Mouse (Mus musculus): ENCODE measurements around the gene Psmb7. TPM values are rescaled to one million over a fixed set of nuclear protein-coding genes. Genes with fewer than 3 reads are reported as not detected.

The Psmb7 gene
- total RNA-seq, 4 experiments from 2014 or later, result 190 to 208 (median 197) TPM

DNA sequence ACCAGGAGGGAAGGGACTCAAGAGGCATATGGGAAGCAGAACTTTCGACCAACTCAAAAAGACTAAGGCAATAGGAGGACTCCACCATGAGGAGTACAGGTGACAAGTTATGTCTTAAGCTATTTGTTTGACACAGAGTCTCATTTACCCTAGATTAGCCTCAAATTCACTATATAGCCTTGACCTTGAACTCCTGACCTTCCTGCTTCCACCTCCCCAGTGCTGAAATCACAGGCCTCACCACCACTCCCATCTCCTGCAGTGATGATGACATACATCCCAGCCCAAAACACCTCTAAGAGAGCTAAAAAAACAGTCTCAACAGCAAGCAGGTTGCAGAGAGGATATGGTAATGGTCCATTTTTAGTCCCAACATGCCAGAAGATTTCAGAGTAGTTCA lies 2.1 kb downstream of the Psmb7 start:
- DNase-seq (ENCODE audit: low spot score in 2 of 2), result no peak

DNA sequence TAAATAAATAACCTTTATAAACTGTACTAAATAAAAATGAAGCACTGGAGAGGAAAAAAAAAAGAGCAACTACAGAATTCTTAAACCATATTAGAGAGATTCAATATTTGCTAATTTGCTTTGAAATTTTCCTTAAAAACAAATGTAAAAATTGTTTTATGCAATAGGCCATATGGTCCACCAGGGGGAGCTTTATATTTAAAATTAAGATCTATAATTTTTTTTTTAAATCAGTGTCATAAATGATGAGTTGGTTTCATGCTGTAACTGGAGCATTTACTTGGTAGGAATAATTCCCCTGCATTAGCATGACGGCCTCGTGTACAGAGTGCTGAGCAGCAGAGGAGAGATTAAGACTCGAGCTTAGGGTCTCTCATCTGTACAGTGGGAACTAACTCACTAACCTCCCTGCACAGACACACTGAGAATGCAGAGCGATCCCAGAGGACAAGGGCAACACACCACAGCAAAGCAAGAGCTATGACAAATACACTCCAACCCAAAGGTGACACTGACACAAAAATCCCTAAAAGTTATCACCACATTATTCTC lies 6.1 kb downstream of the Psmb7 start:
- DNase-seq (ENCODE audit: low spot score in 2 of 2), result no peak

DNA sequence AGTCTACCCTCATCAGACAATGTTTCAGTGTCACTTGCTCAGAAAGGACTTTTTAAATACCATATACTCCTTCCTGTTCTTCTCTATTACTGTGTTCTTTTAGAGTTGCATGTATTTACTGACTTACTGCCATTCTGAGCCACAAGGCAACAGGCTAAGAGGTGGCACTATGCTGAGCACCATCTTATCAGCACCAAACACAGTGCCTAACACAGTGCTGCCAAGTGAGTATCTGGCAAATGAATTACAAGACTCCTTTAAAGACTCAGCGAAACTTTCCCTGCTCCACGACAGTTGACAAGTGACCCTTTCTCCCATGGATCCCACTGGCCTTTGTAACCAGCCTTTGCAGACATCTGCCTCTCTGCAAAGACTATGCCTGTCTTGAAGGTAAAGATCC lies 13.3 kb downstream of the Psmb7 start:
- DNase-seq (ENCODE audit: low spot score in 2 of 2), result no peak

GRCm38 (mm10) chr2:38629451-38629850 lies 14.4 kb downstream of the Psmb7 start:
- no peak for DNase-seq (ENCODE audit: low spot score in 2 of 2)

- no peak for DNase-seq (ENCODE audit: low spot score in 2 of 2)
These were observed 15.1 kb downstream of the Psmb7 start for GRCm38 (mm10) chr2:38628801-38629200.

DNA sequence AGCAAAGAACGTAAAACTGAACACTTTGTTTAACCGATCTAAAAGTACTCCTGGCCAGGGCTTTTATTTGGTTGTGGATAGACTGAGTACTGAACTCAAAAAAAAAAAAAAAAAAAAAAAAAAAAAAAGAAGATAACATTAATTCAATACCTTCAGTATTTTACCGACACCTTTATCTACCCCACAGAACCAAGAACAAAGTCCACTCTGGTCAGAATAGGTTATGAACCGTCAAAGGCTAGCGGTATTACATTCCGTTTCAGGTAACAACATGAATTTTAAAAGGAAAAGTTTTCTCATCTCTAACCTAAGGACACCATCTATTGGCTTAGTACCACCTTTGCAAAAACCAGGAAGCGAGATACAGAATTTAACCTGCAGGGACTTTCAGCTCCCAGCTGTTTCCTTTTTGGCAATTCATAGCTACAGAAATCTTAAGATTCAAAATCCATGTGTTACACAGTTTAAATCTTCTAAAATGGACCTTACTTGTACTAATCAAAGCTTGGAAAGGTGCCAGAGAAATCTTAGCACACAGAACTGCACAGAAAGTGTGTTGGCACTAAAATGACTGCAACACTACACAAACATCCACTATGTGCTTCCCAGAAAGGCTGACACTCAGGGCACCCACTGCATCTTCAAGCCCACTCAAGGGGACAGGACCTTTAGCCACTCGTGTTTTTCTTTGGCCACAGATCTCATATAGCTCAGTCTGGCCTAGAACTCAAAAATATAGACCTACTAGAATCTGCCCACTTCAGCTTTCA lies 19.9 kb downstream of the Psmb7 start:
- no peak for DNase-seq (ENCODE audit: low spot score in 2 of 2)

GRCm38 (mm10) chr2:38623411-38623810 lies 20.5 kb downstream of the Psmb7 start:
- no peak for DNase-seq (ENCODE audit: low spot score in 2 of 2)

DNA sequence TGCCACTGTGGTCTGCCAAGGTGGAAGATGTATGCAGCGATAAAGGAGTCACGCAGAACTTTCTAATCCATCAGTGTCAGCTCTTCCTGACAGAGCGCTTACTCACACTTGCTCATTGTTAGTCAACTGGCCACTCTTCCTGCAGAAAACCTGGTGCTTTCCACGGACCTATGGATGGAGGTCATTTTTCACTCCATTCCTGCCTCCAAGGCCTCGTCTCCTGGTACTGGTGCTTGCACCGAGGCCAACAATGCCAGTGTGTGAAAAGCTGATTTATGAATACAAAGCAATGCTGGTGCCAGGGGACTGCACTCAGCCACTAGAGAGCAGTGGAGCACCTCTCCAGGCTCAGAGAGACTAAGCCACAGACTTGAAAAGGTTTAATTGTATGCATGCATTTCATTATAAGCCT lies 22.3 kb downstream of the Psmb7 start:
- DNase-seq (ENCODE audit: low spot score in 2 of 2), result peak; percentile 50 to 66

DNA sequence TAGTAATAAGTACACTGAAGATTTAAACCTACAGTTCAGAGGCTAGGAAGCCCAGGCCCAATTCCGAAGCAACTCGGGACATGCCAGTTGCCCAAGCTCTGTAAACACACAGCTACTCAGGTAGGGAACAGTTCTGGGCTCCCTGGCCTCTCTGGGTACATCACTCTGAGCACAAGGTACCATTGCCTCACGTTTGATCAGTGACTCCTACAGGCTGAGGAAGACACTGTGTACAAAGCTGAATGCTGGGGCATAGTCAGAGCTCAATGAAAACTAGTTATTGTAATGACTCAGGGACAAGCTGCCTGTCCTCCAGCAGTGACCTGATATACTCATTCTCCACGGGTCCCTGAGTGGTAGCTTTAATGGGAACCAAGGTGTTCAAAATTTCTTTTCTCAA lies 22.8 kb downstream of the Psmb7 start:
- DNase-seq (ENCODE audit: low spot score in 2 of 2), result no peak

DNA sequence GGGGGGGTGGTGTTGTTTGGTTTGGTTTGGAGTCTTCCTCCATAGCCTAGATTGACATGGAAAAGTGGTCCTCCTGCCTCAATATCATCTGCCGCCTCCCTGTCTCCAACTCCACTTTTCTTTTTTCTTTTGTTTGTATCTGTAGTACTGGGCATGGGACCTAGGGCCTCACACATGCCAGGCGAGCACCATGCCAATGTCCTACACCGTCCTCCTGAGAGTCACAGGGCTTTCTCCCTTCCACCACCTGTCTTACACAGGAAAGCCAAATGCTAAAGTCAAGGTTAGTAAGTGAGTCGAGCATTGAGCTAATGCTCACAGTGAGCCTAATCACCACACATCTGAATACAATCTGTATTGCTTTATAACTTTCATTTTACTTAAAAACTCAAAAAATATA lies 24.1 kb downstream of the Psmb7 start:
- DNase-seq (ENCODE audit: low spot score in 2 of 2), result no peak

DNA sequence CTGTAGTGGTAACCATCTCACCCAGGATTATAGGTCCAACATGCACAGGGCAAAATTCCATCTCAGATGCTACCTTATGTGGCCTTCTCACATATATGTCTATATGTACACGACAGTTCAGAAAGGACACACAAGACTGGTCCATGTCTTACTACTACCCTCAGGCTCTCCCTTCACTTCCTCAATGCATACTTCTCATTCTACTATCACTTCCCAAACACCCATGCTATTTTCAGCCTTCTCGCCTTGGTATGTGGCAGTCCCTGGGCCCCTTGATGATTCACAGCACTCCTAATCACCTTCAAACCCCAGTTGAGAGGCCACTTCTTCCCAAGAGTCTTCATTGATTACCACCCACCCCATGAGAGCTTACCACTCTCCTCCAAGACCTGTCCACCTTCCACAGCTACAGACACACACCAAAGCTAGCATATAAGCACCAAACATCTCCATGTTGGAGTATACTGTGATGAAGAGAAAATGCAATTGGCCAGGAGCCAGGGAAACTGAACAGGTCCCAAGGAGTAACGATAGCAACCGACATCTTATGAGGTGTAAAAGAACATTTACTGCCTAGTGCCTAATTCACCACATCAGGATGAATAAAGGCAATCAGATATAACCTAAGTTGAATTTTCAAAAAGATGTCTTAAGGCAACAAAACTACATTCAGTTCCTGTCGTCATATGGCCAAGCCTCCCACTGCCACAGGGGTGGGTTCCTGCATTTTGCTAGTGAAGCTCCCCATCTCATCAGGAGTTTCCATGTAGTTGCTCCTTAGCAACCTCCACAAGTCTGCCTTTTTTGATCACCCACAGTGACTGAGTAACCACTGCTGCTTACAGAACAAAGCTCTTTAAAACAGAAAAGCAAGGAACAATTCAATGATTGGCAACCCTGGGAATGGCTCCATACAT lies 26.7 kb downstream of the Psmb7 start:
- no peak for DNase-seq (ENCODE audit: low spot score in 2 of 2)

DNA sequence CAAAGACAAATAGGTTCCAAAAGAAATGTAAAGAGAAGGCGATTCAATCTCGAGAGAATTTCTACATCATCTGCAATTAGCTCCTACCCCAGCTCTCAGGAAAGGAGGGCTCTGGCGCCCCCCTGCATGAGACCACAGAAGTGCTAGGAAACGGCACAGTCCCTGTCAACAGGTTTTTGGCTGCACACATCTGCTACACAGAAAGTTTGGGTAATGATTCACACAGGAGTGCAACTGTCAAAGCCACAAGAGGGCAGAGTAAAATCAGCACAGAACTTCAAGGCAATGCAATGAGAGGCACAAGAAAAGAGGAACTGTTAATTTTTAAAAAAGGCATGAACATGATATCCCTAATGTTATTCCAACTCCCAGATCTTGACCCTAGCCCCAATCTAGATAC lies 27.8 kb downstream of the Psmb7 start:
- DNase-seq (ENCODE audit: low spot score in 2 of 2), result no peak

DNA sequence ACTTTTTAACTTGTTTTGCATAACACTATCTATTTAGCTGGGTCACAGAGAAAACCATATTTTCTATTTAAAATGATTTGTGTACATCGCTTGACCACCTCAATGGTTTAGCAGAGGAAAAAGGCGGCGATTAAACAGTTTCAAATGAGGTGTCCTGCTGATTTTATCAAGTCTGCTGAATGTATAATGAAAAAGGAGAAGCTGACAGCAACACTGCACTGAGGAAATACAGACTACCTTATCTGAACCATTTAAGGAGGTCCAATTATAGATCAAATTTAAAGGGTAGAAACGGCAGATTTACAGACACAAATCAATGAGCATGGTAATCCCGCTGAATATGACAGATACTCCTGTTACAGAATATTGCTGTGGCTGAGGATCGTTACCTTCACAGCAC lies 29.4 kb downstream of the Psmb7 start:
- DNase-seq (ENCODE audit: low spot score in 2 of 2), result no peak

GRCm38 (mm10) chr2:38613576-38613975 lies 30.3 kb downstream of the Psmb7 start:
- no peak for DNase-seq (ENCODE audit: low spot score in 2 of 2)

DNA sequence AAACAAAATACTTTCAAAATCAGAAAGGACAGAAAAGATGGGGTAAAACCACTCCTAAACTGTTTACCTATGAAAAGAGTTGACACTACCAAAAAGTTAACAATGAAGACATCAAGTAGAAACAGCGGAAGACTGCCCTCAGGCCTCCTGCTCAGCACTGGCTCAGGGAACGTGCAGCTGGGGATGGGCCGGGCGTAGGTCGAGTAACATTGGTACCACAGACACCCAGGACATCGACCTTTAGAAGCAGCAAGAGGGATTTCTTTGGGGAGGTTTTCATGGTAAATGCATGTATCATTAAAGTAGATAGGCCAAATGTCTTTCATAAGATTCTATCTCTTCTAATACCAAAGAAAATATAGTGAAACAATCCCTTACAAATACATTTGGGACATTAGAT lies 31.3 kb downstream of the Psmb7 start:
- DNase-seq (ENCODE audit: low spot score in 2 of 2), result no peak

GRCm38 (mm10) chr2:38610161-38610560 lies 33.7 kb downstream of the Psmb7 start:
- DNase-seq (ENCODE audit: low spot score in 2 of 2), result no peak

- DNase-seq (ENCODE audit: low spot score in 2 of 2), result no peak
These were observed 34.6 kb downstream of the Psmb7 start for GRCm38 (mm10) chr2:38609310-38609709.

DNA sequence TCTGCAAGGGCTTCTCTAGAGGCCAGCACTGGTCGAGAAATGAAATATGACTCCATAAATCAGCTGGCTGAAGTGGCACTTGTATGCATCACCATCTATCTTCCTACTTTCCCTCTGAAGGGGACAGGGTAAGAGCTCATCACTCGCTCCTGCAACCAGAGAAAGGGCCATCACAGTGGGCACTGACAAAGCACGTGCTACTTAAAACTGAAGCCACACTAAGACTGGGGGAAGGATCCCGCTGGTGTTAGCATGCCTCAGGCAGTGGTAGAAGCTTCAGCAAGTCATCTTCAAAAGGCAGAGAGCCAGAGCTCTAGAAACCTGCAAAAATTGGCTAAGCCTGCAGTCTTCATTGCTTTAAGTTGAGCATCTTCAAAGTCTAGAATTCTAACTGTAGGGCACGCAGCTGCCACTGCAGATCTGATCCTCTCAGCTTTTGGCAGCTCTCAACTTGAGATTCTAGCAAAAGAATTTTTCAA lies 35.0 kb downstream of the Psmb7 start:
- no peak for DNase-seq (ENCODE audit: low spot score in 2 of 2)

DNA sequence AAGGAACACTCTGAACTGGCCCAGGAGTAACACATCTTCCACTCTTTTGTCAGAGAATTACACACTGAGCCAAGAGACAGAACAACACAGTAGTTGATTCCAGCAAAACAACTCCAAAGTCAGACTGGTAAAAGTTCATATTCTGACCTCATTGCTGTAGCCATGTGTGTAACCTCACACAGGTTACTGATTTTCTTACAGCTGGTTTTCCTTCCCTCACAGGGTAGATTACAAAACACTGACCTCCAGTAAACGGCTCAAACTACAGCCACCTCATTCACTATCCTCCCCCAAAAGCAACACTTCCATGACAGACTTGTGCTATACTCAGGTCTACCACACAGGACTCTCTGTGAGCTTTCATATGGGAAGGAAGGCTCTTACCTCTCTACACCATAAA lies 36.2 kb downstream of the Psmb7 start:
- no peak for DNase-seq (ENCODE audit: low spot score in 2 of 2)

DNA sequence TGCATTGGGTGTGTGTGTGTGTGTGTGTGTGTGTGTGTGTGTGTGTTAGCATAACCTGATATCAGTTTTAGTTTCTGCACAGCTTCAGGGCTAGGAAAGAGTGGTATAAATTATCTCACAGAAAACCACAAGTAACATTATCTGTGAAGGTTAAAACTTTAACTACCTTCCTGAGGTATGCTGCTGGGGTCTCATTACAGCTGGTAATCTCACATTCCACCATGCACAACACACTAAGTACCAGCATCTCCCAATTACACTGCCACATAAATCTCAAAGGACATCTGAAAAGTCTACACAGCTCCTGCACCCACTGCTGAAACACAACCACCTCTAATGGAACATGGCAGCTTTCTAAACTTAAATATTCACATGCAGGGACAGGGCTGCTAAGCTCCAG lies 43.0 kb downstream of the Psmb7 start:
- DNase-seq (ENCODE audit: low spot score in 2 of 2), result no peak

DNA sequence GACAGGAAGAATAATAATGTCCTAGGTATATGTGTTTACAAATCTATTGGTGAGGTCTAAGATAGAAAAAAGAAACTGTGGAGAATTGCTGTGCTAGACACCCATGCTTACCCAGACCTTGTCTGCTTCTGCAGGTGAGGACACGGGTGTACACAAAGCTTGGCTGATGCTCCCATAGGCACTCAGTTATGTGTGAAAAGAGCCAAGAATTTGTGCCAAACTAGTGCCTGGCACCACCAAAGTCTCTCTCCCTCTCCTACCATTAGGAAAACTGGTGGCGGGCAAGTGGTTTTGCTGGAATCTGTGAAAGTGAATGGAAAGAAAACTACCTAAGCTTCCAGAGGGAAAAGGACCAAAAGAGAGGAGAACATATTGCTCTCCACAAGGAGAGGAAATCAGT lies 45.5 kb downstream of the Psmb7 start:
- no peak for DNase-seq (ENCODE audit: low spot score in 2 of 2)

DNA sequence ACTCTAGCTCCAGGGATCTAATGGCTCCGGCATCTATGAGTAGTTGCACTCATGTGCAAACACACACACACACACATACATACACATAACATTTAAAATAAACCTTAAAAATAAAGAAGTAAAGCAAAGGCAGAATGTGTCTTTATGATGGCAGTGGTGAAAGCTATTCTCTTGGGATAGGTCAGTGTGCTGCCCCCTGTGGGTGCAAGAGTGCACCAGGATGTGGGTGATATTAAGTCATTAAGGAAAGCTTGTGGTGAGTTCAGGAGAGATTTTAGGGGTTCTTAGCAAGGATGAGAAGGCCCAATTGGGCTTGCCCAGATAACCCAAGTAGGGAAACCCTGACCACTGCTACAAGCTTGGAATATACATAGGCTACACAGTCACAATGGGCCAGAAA lies 46.0 kb downstream of the Psmb7 start:
- no peak for DNase-seq (ENCODE audit: low spot score in 2 of 2)
